Mouse (Mus musculus): ENCODE results near the gene Blcap. TPM values are rescaled to one million over a fixed set of nuclear protein-coding genes. Genes with fewer than 3 reads are reported as not detected.

The Blcap gene
- polyA plus RNA-seq, 1 experiment: 24.7 TPM

DNA sequence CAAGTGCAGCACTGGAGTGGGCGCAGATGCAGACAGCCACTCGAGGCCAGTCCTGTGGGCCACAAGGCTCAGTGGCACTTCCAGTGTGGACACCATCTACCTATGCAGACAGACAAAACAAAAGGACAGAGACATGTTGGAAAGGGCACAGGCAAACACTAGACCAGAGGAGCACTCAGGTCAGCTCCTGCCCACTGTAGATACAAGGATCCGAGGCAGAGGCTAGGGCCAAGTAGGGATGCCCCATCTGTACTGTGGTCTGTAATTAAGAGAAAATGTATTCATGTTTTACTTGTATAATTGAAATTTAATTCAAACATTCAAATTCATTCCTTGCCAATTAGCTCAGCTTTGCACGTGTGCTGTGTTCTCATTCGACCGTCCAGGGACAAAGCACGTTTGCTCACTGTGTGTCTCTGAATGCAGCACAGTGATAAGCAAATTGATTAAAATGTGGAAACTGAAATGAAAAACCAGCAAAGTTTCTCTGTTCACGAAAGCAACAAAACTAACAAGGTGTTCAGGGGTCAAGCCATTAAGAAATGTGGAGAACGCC is 26.7 kb downstream of the Blcap start:
- Histone ChIP-seq H3K4me3 (replicated peaks) (no peak overlapping the region), H3K4me1 (peaks cover 6% of the 10 kb centered on the region; the same call in 1 of the 2 replicates), H3K27me3 (replicated peaks) (no peaks in the 10 kb centered on the region), H3K9me3 (no peaks in the 10 kb centered on the region), H3K36me3 (replicated peaks; ENCODE audit: low read length) (peaks cover 87% of the 10 kb centered on the region)
- no peak for TF ChIP-seq GATA1 (IDR thresholded peaks at IDR 0.05; ENCODE audit: borderline replicate concordance, low read length)
- TF ChIP-seq FLI1 (IDR thresholded peaks at IDR 0.05; ENCODE audit: low read length): no peak

DNA sequence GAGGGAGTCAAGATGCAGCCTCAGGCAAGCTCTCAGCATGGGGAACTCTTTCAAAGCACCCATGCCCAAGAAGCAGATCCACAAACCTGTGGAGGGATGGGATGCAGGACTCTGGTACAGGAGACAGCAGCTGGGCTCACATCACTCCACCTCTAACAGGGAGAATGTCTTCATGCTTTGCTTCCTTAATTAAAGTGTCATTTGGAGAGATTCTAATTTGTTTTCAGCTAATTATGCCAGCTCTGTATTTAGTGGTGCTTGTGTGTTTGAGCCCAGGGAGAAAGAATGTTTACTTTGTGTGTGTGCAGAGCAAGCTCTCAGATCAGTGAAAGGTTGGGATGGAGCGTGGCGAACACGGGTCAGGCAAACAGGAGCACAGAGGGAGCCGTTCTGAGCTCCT is 28.7 kb downstream of the Blcap start:
- Histone ChIP-seq H3K36me3 (replicated peaks; ENCODE audit: low read length) (peaks cover 75% of the 10 kb centered on the region), H3K27me3 (replicated peaks) (peaks cover 15% of the 10 kb centered on the region)

DNA sequence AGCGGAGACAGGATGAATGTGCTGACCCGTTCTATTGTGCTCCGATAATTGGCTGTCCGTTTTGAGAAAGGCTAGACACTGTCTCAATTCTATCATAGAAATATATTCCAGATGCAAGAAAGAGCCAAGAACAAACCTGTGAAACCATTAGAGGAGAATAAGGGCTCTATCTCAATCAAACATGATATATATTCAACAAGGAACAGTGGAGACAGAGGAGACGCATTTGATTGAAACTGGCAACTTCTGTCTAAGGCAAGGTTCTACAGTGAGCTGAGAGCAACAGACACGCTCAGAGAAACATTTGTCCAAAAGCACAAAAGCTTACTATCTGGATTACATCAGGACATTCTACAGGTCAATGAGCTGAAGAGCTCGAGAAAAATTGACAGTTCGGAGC is 29.4 kb downstream of the Blcap start:
- no peak for TF ChIP-seq FLI1 (IDR thresholded peaks at IDR 0.05; ENCODE audit: low read length)
- no peak for TF ChIP-seq GATA1 (IDR thresholded peaks at IDR 0.05; ENCODE audit: borderline replicate concordance, low read length)
- Histone ChIP-seq H3K4me3 (replicated peaks) (no peak overlapping the region), H3K27me3 (replicated peaks) (peaks cover 23% of the 10 kb centered on the region), H3K9me3 (no peaks in the 10 kb centered on the region), H3K4me1 (peaks cover 11% of the 10 kb centered on the region), H3K36me3 (replicated peaks; ENCODE audit: low read length) (peaks cover 67% of the 10 kb centered on the region)

More for the DNA sequence above, 28.7 kb downstream of the Blcap start:
- peaks cover 4% of the 10 kb centered on the region; the same call in 1 of the 2 replicates for H3K4me1 ChIP-seq
- no peak overlapping the region for H3K4me3 ChIP-seq (replicated peaks)
- H3K9me3 ChIP-seq: no peaks in the 10 kb centered on the region
- no peak for TF ChIP-seq GATA1 (IDR thresholded peaks at IDR 0.05; ENCODE audit: borderline replicate concordance, low read length)
- no peak for TF ChIP-seq FLI1 (IDR thresholded peaks at IDR 0.05; ENCODE audit: low read length)

DNA sequence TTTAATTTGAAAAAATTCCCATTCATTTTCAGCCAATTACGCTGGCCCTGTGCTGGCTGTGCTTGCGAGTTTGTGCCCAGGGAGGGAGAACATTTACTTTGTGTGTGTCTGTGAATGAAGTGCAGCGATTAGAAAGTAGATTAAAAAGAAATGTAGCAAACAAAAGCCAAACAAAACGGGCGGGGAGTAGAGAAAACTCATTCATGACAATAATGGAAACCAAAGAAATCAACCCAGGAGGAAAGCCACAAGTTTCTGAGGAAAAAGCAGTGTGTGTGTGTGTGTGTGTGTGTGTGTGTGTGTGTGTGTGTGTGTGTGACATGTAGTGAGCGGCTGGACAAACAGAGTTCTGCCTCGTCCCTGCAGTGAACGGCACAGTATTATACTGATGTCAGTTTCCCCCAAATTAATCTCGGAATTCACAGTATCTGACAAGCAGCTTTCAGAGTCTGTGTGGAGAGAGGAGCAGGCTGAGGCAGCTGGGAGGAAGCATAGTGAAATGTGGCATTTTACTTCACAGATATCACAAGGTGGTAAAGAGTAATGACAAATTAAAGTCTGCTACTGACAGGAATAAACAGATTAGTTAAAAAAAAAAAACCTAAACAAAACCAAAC is 30.0 kb downstream of the Blcap start:
- Histone ChIP-seq H3K9me3 (no peaks in the 10 kb centered on the region), H3K36me3 (replicated peaks; ENCODE audit: low read length) (peaks cover 62% of the 10 kb centered on the region), H3K27me3 (replicated peaks) (peaks cover 28% of the 10 kb centered on the region), H3K4me1 (peaks cover 11% of the 10 kb centered on the region), H3K4me3 (replicated peaks) (no peak overlapping the region)
- no peak for TF ChIP-seq FLI1 (IDR thresholded peaks at IDR 0.05; ENCODE audit: low read length)

DNA sequence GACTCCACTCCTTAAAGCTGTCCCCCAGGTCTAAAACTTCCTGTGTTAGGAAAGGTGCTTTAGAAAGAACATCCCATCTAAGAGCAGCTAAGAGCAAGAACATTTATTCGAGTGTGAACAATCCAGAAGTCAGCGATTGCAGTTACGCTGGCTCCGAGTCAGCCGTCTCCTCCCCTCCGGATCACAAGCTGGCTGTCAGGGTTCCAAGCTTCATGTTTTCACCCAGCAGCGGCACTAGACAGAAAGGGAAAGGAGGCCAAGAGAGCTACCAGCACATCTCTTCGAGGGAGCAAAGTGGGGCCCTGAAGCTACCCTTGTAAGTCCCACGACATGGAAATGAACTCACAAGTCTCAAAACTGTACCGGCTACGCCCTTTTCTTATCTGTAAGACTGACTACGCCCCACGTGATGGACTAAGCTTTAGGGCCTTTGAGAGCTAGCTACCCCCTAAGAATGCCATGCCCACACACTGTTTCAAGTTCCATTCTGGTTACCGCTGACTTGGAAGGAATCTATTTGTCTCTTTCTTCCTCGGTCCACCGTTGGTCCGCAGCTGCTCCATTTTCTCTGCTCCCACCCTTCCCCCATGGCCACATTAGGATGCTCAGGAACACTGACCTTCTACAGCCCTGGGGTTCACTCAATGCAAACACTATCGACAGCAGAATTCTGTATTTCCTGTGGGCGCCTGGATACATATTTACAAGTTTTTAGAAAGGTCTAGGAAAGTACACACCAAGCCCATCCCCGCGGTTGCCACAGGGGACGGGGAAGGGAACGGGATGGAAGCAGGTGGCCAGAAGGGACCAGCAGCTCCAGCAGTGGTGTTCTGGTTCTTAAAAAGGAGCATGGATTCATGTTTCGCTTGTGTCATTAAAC is 30.8 kb downstream of the Blcap start:
- no peak for TF ChIP-seq FLI1 (IDR thresholded peaks at IDR 0.05; ENCODE audit: low read length)
- no peak for TF ChIP-seq GATA1 (IDR thresholded peaks at IDR 0.05; ENCODE audit: borderline replicate concordance, low read length)
- Histone ChIP-seq H3K4me1 (peaks cover 11% of the 10 kb centered on the region), H3K9me3 (no peaks in the 10 kb centered on the region), H3K36me3 (replicated peaks; ENCODE audit: low read length) (peaks cover 54% of the 10 kb centered on the region), H3K27me3 (replicated peaks) (peaks cover 33% of the 10 kb centered on the region), H3K4me3 (replicated peaks) (no peak overlapping the region)

DNA sequence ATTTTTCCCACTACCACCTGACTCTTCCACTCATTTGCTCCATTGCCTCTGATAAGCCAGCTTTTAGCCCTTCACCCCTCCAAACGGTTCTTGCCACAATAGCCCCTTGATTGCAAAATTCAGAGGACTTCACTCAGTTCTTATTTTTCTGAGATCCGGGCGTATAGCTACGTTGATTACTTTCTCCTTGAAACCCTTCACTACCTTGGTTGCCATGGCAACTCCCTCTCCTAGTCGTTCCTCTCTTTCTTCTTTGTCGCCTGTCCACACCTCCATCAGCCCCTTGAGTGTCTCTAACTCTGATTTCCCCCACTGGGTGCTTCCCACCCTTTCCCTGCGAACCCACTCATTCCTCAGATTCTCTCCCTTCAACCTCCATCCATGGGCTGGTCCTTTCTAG is 34.0 kb downstream of the Blcap start:
- Histone ChIP-seq H3K4me3 (replicated peaks) (no peak overlapping the region), H3K9me3 (no peaks in the 10 kb centered on the region), H3K27me3 (replicated peaks) (peaks cover 57% of the 10 kb centered on the region), H3K36me3 (replicated peaks; ENCODE audit: low read length) (peaks cover 29% of the 10 kb centered on the region), H3K4me1 (peaks cover 15% of the 10 kb centered on the region)
- TF ChIP-seq FLI1 (IDR thresholded peaks at IDR 0.05; ENCODE audit: low read length): no peak
- TF ChIP-seq GATA1 (IDR thresholded peaks at IDR 0.05; ENCODE audit: borderline replicate concordance, low read length): no peak

DNA sequence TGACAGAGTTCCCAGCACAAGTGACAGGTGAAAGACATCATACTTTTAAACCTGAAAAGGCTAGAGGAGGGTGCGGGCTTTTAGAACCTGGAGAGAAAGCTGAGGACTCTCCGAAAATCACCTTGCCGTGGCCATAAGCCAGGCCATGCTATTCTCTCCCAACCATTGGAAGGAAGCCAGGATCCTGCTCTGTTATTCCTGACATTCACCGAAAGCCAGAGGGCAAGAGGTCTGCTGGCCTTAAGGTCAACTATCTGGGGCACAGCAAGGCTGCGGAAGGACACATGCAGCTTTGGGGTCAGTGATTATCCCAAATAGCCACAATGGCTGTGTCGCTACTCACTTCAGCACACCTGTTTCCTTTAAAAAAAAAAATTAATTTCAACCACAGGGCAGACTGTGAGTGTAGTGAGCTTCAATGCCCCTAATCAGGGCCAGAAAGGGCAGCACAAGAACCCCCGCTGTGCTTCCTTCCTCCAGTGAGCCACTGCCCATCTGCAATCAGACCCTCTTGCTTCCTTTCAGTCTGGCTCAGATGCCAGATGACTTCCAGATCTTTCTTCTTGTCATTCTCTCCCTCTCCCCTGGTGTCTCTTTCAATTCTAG is 34.5 kb downstream of the Blcap start:
- no peak overlapping the region for H3K4me3 ChIP-seq (replicated peaks)
- H3K9me3 ChIP-seq: no peaks in the 10 kb centered on the region
- H3K4me1 ChIP-seq: peaks cover 15% of the 10 kb centered on the region
- H3K27me3 ChIP-seq (replicated peaks): peaks cover 59% of the 10 kb centered on the region
- peaks cover 23% of the 10 kb centered on the region for H3K36me3 ChIP-seq (replicated peaks; ENCODE audit: low read length)
- TF ChIP-seq FLI1 (IDR thresholded peaks at IDR 0.05; ENCODE audit: low read length): no peak
- no peak for TF ChIP-seq GATA1 (IDR thresholded peaks at IDR 0.05; ENCODE audit: borderline replicate concordance, low read length)

DNA sequence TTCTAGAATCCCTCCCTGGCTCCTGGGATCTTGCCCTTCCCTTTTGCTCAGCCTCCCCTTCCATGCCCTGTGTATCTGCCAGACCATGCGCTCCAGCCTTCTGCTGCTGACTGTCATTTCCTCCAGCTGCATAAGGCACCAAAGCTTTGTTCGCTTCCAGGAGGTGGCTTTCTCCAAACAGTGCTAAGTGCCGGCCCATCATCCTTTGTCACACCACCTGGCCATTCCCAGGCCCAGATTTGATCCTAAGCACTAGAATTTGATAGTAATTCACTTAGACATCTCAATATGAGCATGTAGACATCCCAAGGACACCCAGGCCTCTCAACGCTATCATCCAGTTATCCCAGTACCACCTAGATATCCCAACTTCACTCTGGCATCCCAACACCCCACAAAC is 36.9 kb downstream of the Blcap start:
- H3K4me1 ChIP-seq: peaks cover 15% of the 10 kb centered on the region
- peaks cover 79% of the 10 kb centered on the region for H3K27me3 ChIP-seq (replicated peaks)
- TF ChIP-seq FLI1 (IDR thresholded peaks at IDR 0.05; ENCODE audit: low read length) (no peak), GATA1 (IDR thresholded peaks at IDR 0.05; ENCODE audit: borderline replicate concordance, low read length) (no peak)

DNA sequence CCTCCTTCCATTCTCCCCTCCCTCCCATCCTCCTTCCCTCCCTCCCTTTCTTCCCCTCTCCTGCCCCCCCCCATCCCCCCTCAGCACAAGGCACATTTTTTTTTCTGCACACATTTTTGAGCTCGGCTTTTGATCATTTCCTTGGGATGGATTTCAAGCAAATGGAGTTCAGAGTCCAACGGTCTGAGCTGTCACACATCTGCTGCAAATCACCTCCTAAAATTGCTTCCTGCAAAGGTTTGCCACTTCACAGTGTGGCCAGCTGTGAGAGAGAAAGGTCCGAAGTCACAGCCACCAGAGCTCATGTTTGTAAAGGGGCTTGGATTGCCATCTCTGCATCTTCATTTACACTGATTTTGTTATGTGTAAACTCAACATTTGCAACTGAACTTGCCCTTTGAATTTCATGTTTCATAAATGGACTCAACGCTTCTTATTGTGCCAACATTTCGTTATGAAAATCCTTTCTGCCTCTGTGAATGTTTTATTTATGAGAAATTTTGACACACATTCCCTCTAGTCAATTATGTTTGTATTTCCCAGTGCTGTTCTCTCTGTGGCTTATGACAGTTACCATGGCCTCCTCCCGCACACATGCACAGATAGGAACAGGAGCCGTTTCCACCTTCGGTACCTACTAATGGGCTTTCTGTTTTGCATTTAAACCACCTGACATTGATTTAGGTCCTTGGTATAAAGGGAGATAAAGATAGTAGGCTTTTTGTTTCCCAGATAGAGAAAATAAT is 39.2 kb downstream of the Blcap start:
- Histone ChIP-seq H3K4me3 (replicated peaks) (no peak overlapping the region), H3K36me3 (replicated peaks; ENCODE audit: low read length) (no peaks in the 10 kb centered on the region), H3K9me3 (no peaks in the 10 kb centered on the region), H3K27me3 (replicated peaks) (peaks cover 63% of the 10 kb centered on the region), H3K4me1 (peaks cover 9% of the 10 kb centered on the region)
- TF ChIP-seq GATA1 (IDR thresholded peaks at IDR 0.05; ENCODE audit: borderline replicate concordance, low read length) (no peak), FLI1 (IDR thresholded peaks at IDR 0.05; ENCODE audit: low read length) (no peak)

More for the DNA sequence above, 36.9 kb downstream of the Blcap start:
- Histone ChIP-seq H3K4me3 (replicated peaks) (no peak overlapping the region), H3K9me3 (no peaks in the 10 kb centered on the region), H3K36me3 (replicated peaks; ENCODE audit: low read length) (peaks cover 2% of the 10 kb centered on the region)
